Mouse (Mus musculus) T-helper 1 cell (primary cell): Measurements from ENCODE around the gene Klhl9.

Experiments
- in situ Hi-C: fragments of 300-600 bp; cut with MboI, MseI; formaldehyde crosslinking; loops from one replicate; pipeline ENCODE4 v1.15.1; 2025; ENCODE audit warnings: high pct_unique_total_duplicates

Klhl9 gene

GRCm38 (mm10) chr4:88718715-88719114 is 3.5 kb downstream of the Klhl9 start:
- in situ Hi-C loops: no loop called here

GRCm38 (mm10) chr4:88715059-88715458 is 7.2 kb downstream of the Klhl9 start:
- in situ Hi-C loops: no loop called here

GRCm38 (mm10) chr4:88714281-88714680 is 8.0 kb downstream of the Klhl9 start:
- in situ Hi-C loops: no loop called here

- in situ Hi-C loops: no loop called here
These were observed 15.0 kb downstream of the Klhl9 start for GRCm38 (mm10) chr4:88707128-88707826.

GRCm38 (mm10) chr4:88705924-88706323 is 16.3 kb downstream of the Klhl9 start:
- in situ Hi-C loops: no loop called here

GRCm38 (mm10) chr4:88699301-88699700 is 23.0 kb downstream of the Klhl9 start:
- in situ Hi-C loops: loop anchor here (5.0 kb wide), 1 partner anchor 38 kb away; no protein-coding TSS in a partner anchor

- in situ Hi-C loops: loop anchor here (5.0 kb wide), 1 partner anchor 39 kb away; no protein-coding TSS in a partner anchor
These were observed 23.5 kb downstream of the Klhl9 start for GRCm38 (mm10) chr4:88698781-88699180.

GRCm38 (mm10) chr4:88697753-88698152 is 24.5 kb downstream of the Klhl9 start:
- in situ Hi-C loops: loop anchor here (5.0 kb wide), 1 partner anchor 40 kb away; no protein-coding TSS in a partner anchor

GRCm38 (mm10) chr4:88697108-88697507 is 25.2 kb downstream of the Klhl9 start:
- in situ Hi-C loops: loop anchor here (5.0 kb wide), 1 partner anchor 40 kb away; no protein-coding TSS in a partner anchor

- in situ Hi-C loops: loop anchor here (5.0 kb wide), 1 partner anchor 41 kb away; no protein-coding TSS in a partner anchor
These were observed 25.9 kb downstream of the Klhl9 start for GRCm38 (mm10) chr4:88696237-88696884.

- in situ Hi-C loops: no loop called here
These were observed 28.9 kb downstream of the Klhl9 start for GRCm38 (mm10) chr4:88693392-88693791.

GRCm38 (mm10) chr4:88692537-88692936 is 29.7 kb downstream of the Klhl9 start:
- in situ Hi-C loops: no loop called here

GRCm38 (mm10) chr4:88691259-88691658 is 31.0 kb downstream of the Klhl9 start, which contains the start of gene Ifnab:
Gene Ifnab (minus strand): TSS chr4:88691359.
- in situ Hi-C loops: no loop called here

GRCm38 (mm10) chr4:88683812-88684211 is 38.5 kb downstream of the Klhl9 start, which contains the start of gene Ifna2:
Gene Ifna2 (minus strand): TSS chr4:88683912.
- in situ Hi-C loops: no loop called here

- in situ Hi-C loops: no loop called here
These were observed 40.9 kb downstream of the Klhl9 start for GRCm38 (mm10) chr4:88681353-88681752.

GRCm38 (mm10) chr4:88680362-88680761 is 41.9 kb downstream of the Klhl9 start:
- in situ Hi-C loops: no loop called here

GRCm38 (mm10) chr4:88676824-88677223 is 45.4 kb downstream of the Klhl9 start, which contains the start of gene Ifna16:
Gene Ifna16 (minus strand): TSS chr4:88676924.
- in situ Hi-C loops: no loop called here
